Mouse (Mus musculus) lung, postnatal 0 days (tissue): ENCODE results near the gene Cpeb3.

Experiments used
- CTCF ChIP-seq: IDR thresholded peaks from 2 replicates; pipeline ENCODE4 v1.5.1; 2016; ENCODE audit warnings: antibody characterized with exemption, mild to moderate bottlenecking
- EP300 ChIP-seq: IDR thresholded peaks from 2 replicates; pipeline ENCODE4 v1.6.1; 2016; ENCODE audit warnings: antibody characterized with exemption, mild to moderate bottlenecking, control low read depth

DNA sequence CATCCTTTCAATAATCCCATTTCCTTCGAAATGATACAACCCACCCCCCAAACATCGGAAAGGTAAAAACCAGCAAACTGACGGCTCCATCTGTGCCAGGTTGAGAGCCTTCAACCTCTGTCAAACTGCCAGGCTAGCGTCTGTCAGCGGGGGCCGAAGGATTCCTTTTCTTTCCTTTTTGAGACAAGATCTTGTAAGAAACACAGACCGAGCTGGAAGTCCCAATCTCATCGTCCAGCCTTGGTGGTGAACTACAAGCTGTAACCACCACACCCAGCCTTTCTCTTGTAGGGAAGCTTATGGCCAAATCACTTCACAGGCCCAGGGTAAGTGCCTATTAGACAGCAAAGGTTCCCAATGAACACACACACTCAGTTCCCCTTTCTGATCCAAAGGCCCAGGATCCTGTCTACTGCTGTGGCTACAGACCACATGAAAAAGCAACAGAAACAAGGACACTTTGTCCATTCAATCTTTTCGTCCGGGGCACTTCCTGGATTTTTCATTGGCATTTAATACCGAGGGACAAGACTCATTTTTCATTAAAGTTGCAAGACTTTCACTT, 35.8 kb downstream of the Cpeb3 start:
- TF ChIP-seq CTCF (no peak), EP300 (no peak)
